Mouse (Mus musculus): ENCODE measurements around the gene Col2a1.

Gene Col2a1

GRCm38 (mm10) chr15:97963989-97964835 lies 40.3 kb downstream of the Col2a1 start, which contains the start of gene Tmem106c:
Gene Tmem106c (plus strand): TSS chr15:97964200.
- DNase-seq (ENCODE audit: low read depth) = peak; percentile 98

- no peak for DNase-seq (ENCODE audit: low read depth)
Measured at GRCm38 (mm10) chr15:97963329-97963988, 41.0 kb downstream of the Col2a1 start.

- DNase-seq (ENCODE audit: low read depth) = no peak
Measured at GRCm38 (mm10) chr15:97956416-97956815, 48.1 kb downstream of the Col2a1 start.

- DNase-seq (ENCODE audit: low read depth) = no peak
Measured at GRCm38 (mm10) chr15:97955742-97956141, 48.8 kb downstream of the Col2a1 start.

GRCm38 (mm10) chr15:97955286-97955685 lies 49.2 kb downstream of the Col2a1 start:
- no peak for DNase-seq (ENCODE audit: low read depth)

GRCm38 (mm10) chr15:97954671-97955070 lies 49.8 kb downstream of the Col2a1 start:
- no peak for DNase-seq (ENCODE audit: low read depth)

- DNase-seq (ENCODE audit: low read depth) = no peak
Measured at GRCm38 (mm10) chr15:97952889-97953189, 51.7 kb downstream of the Col2a1 start.

GRCm38 (mm10) chr15:97952137-97952888 lies 52.2 kb downstream of the Col2a1 start:
- peak; percentile 84 for DNase-seq (ENCODE audit: low read depth)

GRCm38 (mm10) chr15:97950240-97950639 lies 54.3 kb downstream of the Col2a1 start:
- no peak for DNase-seq (ENCODE audit: low read depth)

- DNase-seq (ENCODE audit: low read depth) = no peak
Measured at GRCm38 (mm10) chr15:97949706-97950105, 54.8 kb downstream of the Col2a1 start.

GRCm38 (mm10) chr15:97948720-97949119 lies 55.8 kb downstream of the Col2a1 start:
- no peak for DNase-seq (ENCODE audit: low read depth)

- DNase-seq (ENCODE audit: low read depth) = no peak
Measured at GRCm38 (mm10) chr15:97945656-97946315, 58.7 kb downstream of the Col2a1 start.

- DNase-seq (ENCODE audit: low read depth) = no peak
Measured at GRCm38 (mm10) chr15:97944919-97945574, 59.4 kb downstream of the Col2a1 start.

- DNase-seq (ENCODE audit: low read depth) = no peak
Measured at GRCm38 (mm10) chr15:97943356-97943755, 61.1 kb downstream of the Col2a1 start.

GRCm38 (mm10) chr15:97942538-97942937 lies 62.0 kb downstream of the Col2a1 start:
- DNase-seq (ENCODE audit: low read depth) = no peak

- no peak for DNase-seq (ENCODE audit: low read depth)
Measured at GRCm38 (mm10) chr15:97941306-97941705, 63.2 kb downstream of the Col2a1 start.

- no peak for DNase-seq (ENCODE audit: low read depth)
Measured at GRCm38 (mm10) chr15:97940088-97940487, 64.4 kb downstream of the Col2a1 start.

- no peak for DNase-seq (ENCODE audit: low read depth)
Measured at GRCm38 (mm10) chr15:97938580-97938979, 65.9 kb downstream of the Col2a1 start.

GRCm38 (mm10) chr15:97932441-97932840 lies 72.1 kb downstream of the Col2a1 start:
- DNase-seq (ENCODE audit: low read depth) = no peak

- DNase-seq (ENCODE audit: low read depth) = no peak
Measured at GRCm38 (mm10) chr15:97929259-97929824, 75.2 kb downstream of the Col2a1 start.

- no peak for DNase-seq (ENCODE audit: low read depth)
Measured at GRCm38 (mm10) chr15:97927821-97928220, 76.7 kb downstream of the Col2a1 start.

Data from naive thymus-derived CD4-positive, alpha-beta T cell, adult 2 months (primary cell).